Mouse (Mus musculus) cerebellum, adult 2 months (tissue): ENCODE data around the gene Sarm1.

Experiments used
- CTCF ChIP-seq: fragments of 200-500 bp; IDR thresholded peaks from 2 replicates; pipeline ENCODE4 v1.5.1; 2011; ENCODE audit warnings: low read depth, mild to moderate bottlenecking, control low read depth, low read length, moderate library complexity, borderline replicate concordance; ENCODE audit not compliant: insufficient read depth
- POLR2A ChIP-seq: fragments of 200-500 bp; IDR thresholded peaks from 2 replicates; pipeline ENCODE4 v1.6.1; 2011; ENCODE audit warnings: low read length, control low read depth, borderline replicate concordance; ENCODE audit not compliant: insufficient read depth

- TF ChIP-seq POLR2A, result no peak
- no peak for TF ChIP-seq CTCF
Measured at GRCm38 (mm10) chr11:78427655-78428054, 69.9 kb downstream of the Sarm1 start.
